Mouse (Mus musculus): ENCODE data around the gene Olfr661. TPM values are rescaled to one million over a fixed set of nuclear protein-coding genes. Genes with fewer than 3 reads are reported as not detected.

Olfr661 gene
- total and polyA plus RNA-seq, 3 experiments, result not detected

Other genes starting within 250 kb of the Olfr661 start
- 14.1 and 17.1 TPM in 2 replicates for gene Trim30a, start 221.3 kb upstream of the Olfr661 start, total RNA-seq (2012; rRNA removed)
- 41.6 and 48.3 TPM in 2 replicates for gene Trim30a, start 221.3 kb upstream of the Olfr661 start, total RNA-seq (2014; rRNA removed)
- 35.2 and 36.7 TPM in 2 replicates for gene Trim30a, start 221.3 kb upstream of the Olfr661 start, polyA plus RNA-seq (2012; ENCODE audit: insufficient read length, low read depth)
- gene Trim30d, start 178.7 kb upstream of the Olfr661 start, total RNA-seq (2012; rRNA removed), result 7.8 and 8.3 TPM in 2 replicates
- gene Trim30d, start 178.7 kb upstream of the Olfr661 start, total RNA-seq (2014; rRNA removed), result 17.3 and 20.0 TPM in 2 replicates
- 15.4 and 15.6 TPM in 2 replicates for gene Trim30d, start 178.7 kb upstream of the Olfr661 start, polyA plus RNA-seq (2012; ENCODE audit: insufficient read length, low read depth)
- not detected in 2 replicates for gene Olfr651, start 136.4 kb upstream of the Olfr661 start, total RNA-seq (2012; rRNA removed)
- not detected in 2 replicates for gene Olfr651, start 136.4 kb upstream of the Olfr661 start, total RNA-seq (2014; rRNA removed)
- not detected in 2 replicates for gene Olfr651, start 136.4 kb upstream of the Olfr661 start, polyA plus RNA-seq (2012; ENCODE audit: insufficient read length, low read depth)
- gene Olfr652, start 125.6 kb upstream of the Olfr661 start, total RNA-seq (2012; rRNA removed), result not detected in 2 replicates
- not detected in 2 replicates for gene Olfr652, start 125.6 kb upstream of the Olfr661 start, total RNA-seq (2014; rRNA removed)
- not detected in 2 replicates for gene Olfr652, start 125.6 kb upstream of the Olfr661 start, polyA plus RNA-seq (2012; ENCODE audit: insufficient read length, low read depth)
- gene Olfr653, start 109.2 kb upstream of the Olfr661 start, total RNA-seq (2012; rRNA removed), result not detected in 2 replicates
- gene Olfr653, start 109.2 kb upstream of the Olfr661 start, total RNA-seq (2014; rRNA removed), result not detected in 2 replicates
- not detected in 2 replicates for gene Olfr653, start 109.2 kb upstream of the Olfr661 start, polyA plus RNA-seq (2012; ENCODE audit: insufficient read length, low read depth)
- gene Olfr654, start 99.5 kb upstream of the Olfr661 start, total RNA-seq (2012; rRNA removed), result not detected in 2 replicates
- gene Olfr654, start 99.5 kb upstream of the Olfr661 start, total RNA-seq (2014; rRNA removed), result not detected in 2 replicates
- not detected in 2 replicates for gene Olfr654, start 99.5 kb upstream of the Olfr661 start, polyA plus RNA-seq (2012; ENCODE audit: insufficient read length, low read depth)
- not detected in 2 replicates for gene Olfr655, start 84.7 kb upstream of the Olfr661 start, total RNA-seq (2012; rRNA removed)
- gene Olfr655, start 84.7 kb upstream of the Olfr661 start, total RNA-seq (2014; rRNA removed), result not detected in 2 replicates
- gene Olfr655, start 84.7 kb upstream of the Olfr661 start, polyA plus RNA-seq (2012; ENCODE audit: insufficient read length, low read depth), result 0.76 and 0.80 TPM in 2 replicates
- not detected in 2 replicates for gene Olfr656, start 72.5 kb upstream of the Olfr661 start, total RNA-seq (2012; rRNA removed)
- gene Olfr656, start 72.5 kb upstream of the Olfr661 start, total RNA-seq (2014; rRNA removed), result not detected in 2 replicates
- gene Olfr656, start 72.5 kb upstream of the Olfr661 start, polyA plus RNA-seq (2012; ENCODE audit: insufficient read length, low read depth), result not detected in 2 replicates
- not detected in 2 replicates for gene Olfr657, start 61.7 kb upstream of the Olfr661 start, total RNA-seq (2012; rRNA removed)
- gene Olfr657, start 61.7 kb upstream of the Olfr661 start, total RNA-seq (2014; rRNA removed), result not detected in 2 replicates
- gene Olfr657, start 61.7 kb upstream of the Olfr661 start, polyA plus RNA-seq (2012; ENCODE audit: insufficient read length, low read depth), result not detected in 2 replicates
- not detected in 2 replicates for gene Olfr658, start 39.2 kb upstream of the Olfr661 start, total RNA-seq (2012; rRNA removed)
- gene Olfr658, start 39.2 kb upstream of the Olfr661 start, total RNA-seq (2014; rRNA removed), result not detected in 2 replicates
- gene Olfr658, start 39.2 kb upstream of the Olfr661 start, polyA plus RNA-seq (2012; ENCODE audit: insufficient read length, low read depth), result not detected in 2 replicates
- gene Olfr659, start 19.7 kb upstream of the Olfr661 start, total RNA-seq (2012; rRNA removed), result not detected in 2 replicates
- gene Olfr659, start 19.7 kb upstream of the Olfr661 start, total RNA-seq (2014; rRNA removed), result not detected in 2 replicates
- not detected in 2 replicates for gene Olfr659, start 19.7 kb upstream of the Olfr661 start, polyA plus RNA-seq (2012; ENCODE audit: insufficient read length, low read depth)
- 0.08 TPM in 1 of 2 replicates, not detected in the other for gene Usp17le, start 91.0 kb downstream of the Olfr661 start, total RNA-seq (2012; rRNA removed)
- gene Usp17le, start 91.0 kb downstream of the Olfr661 start, total RNA-seq (2014; rRNA removed), result not detected in 2 replicates
- not detected in 2 replicates for gene Usp17le, start 91.0 kb downstream of the Olfr661 start, polyA plus RNA-seq (2012; ENCODE audit: insufficient read length, low read depth)
- gene Usp17lb, start 156.1 kb downstream of the Olfr661 start, total RNA-seq (2012; rRNA removed), result not detected in 2 replicates
- gene Usp17lb, start 156.1 kb downstream of the Olfr661 start, total RNA-seq (2014; rRNA removed), result not detected in 2 replicates
- gene Usp17lb, start 156.1 kb downstream of the Olfr661 start, polyA plus RNA-seq (2012; ENCODE audit: insufficient read length, low read depth), result not detected in 2 replicates
- 0.13 and 0.17 TPM in 2 replicates for gene Usp17la, start 170.5 kb downstream of the Olfr661 start, total RNA-seq (2012; rRNA removed)
- not detected in 2 replicates for gene Usp17la, start 170.5 kb downstream of the Olfr661 start, total RNA-seq (2014; rRNA removed)
- 0.10 and 0.11 TPM in 2 replicates for gene Usp17la, start 170.5 kb downstream of the Olfr661 start, polyA plus RNA-seq (2012; ENCODE audit: insufficient read length, low read depth)
- gene Olfr665, start 191.5 kb downstream of the Olfr661 start, total RNA-seq (2012; rRNA removed), result not detected in 2 replicates
- not detected in 2 replicates for gene Olfr665, start 191.5 kb downstream of the Olfr661 start, total RNA-seq (2014; rRNA removed)
- gene Olfr665, start 191.5 kb downstream of the Olfr661 start, polyA plus RNA-seq (2012; ENCODE audit: insufficient read length, low read depth), result not detected in 2 replicates
- gene Olfr666, start 209.5 kb downstream of the Olfr661 start, total RNA-seq (2012; rRNA removed), result not detected in 2 replicates
- not detected in 2 replicates for gene Olfr666, start 209.5 kb downstream of the Olfr661 start, total RNA-seq (2014; rRNA removed)
- not detected in 2 replicates for gene Olfr666, start 209.5 kb downstream of the Olfr661 start, polyA plus RNA-seq (2012; ENCODE audit: insufficient read length, low read depth)
- not detected in 2 replicates for gene Olfr667, start 235.0 kb downstream of the Olfr661 start, total RNA-seq (2012; rRNA removed)
- not detected in 2 replicates for gene Olfr667, start 235.0 kb downstream of the Olfr661 start, total RNA-seq (2014; rRNA removed)
- not detected in 2 replicates for gene Olfr667, start 235.0 kb downstream of the Olfr661 start, polyA plus RNA-seq (2012; ENCODE audit: insufficient read length, low read depth)
- not detected in 2 replicates for gene Olfr668, start 241.6 kb downstream of the Olfr661 start, total RNA-seq (2012; rRNA removed)
- gene Olfr668, start 241.6 kb downstream of the Olfr661 start, total RNA-seq (2014; rRNA removed), result not detected in 2 replicates
- not detected in 2 replicates for gene Olfr668, start 241.6 kb downstream of the Olfr661 start, polyA plus RNA-seq (2012; ENCODE audit: insufficient read length, low read depth)
- gene Olfr669, start 247.7 kb downstream of the Olfr661 start, total RNA-seq (2012; rRNA removed), result not detected in 2 replicates
- not detected in 2 replicates for gene Olfr669, start 247.7 kb downstream of the Olfr661 start, total RNA-seq (2014; rRNA removed)
- gene Olfr669, start 247.7 kb downstream of the Olfr661 start, polyA plus RNA-seq (2012; ENCODE audit: insufficient read length, low read depth), result not detected in 2 replicates